Mouse (Mus musculus): Measurements from ENCODE around the gene Ttc39b. TPM values are rescaled to one million over a fixed set of nuclear protein-coding genes. Genes with fewer than 3 reads are reported as not detected.

The Ttc39b gene
- total RNA-seq, 2 experiments from 2014 or later: 34.6 to 37.0 TPM

- DNase-seq (ENCODE audit: low spot score in 2 of 2): no peak
- TF ChIP-seq CTCF (conservative IDR thresholded peaks at IDR 0.05): no peak
Observed at GRCm38 (mm10) chr4:83228664-83229283, 95.3 kb downstream of the Ttc39b start.

GRCm38 (mm10) chr4:83228073-83228472 is 96.0 kb downstream of the Ttc39b start:
- TF ChIP-seq CTCF (conservative IDR thresholded peaks at IDR 0.05): no peak
- Histone ChIP-seq H3K27ac (no peak overlapping the region), H3K4me3 (no peak overlapping the region)
- no peak for DNase-seq (ENCODE audit: low spot score in 2 of 2)

More at GRCm38 (mm10) chr4:83228664-83229283, 95.3 kb downstream of the Ttc39b start:
- no peak overlapping the region for H3K4me3 ChIP-seq
- no peak overlapping the region for H3K27ac ChIP-seq

DNA sequence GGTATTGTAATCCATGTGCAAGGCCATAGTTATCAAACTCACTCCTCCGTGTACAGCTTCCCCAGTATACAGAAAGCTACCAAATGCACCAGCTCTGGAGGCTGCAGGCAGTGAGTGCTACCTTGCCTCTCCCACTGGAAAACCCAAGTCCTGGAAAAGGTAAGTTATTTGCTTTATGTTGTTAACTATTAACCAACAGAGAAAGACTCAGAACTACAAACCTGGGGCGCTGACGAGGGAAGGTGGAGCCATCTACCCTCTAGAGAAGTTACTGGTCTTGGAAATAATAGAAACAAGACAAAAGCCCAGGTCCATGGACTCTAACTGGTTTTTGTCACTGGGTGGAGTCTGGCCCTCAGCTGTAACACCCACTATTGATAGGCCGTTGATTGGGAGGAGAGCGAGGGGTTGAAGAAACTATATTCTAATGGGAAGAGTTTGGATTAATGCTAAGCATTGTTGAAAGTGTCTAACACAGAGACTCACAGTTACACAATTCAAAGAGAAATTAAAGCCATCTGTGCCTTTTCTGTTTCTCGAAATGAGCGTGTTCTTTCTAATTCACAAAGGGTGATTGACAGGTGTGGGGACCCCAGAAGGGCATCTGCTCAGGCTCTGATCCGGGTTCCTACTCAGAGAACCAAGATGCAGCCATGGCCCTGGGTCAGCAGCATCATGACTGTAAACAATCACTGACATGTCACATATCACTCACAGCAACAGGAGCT is 98.3 kb downstream of the Ttc39b start:
- no peak overlapping the region for H3K4me3 ChIP-seq
- no peak for TF ChIP-seq CTCF (conservative IDR thresholded peaks at IDR 0.05)
- H3K27ac ChIP-seq: no peak overlapping the region
- no peak for DNase-seq (ENCODE audit: low spot score in 2 of 2)

- Histone ChIP-seq H3K4me3 (no peak overlapping the region), H3K27ac (no peak overlapping the region)
- DNase-seq (ENCODE audit: low spot score in 2 of 2): no peak
- peak; percentile 76 for TF ChIP-seq CTCF (conservative IDR thresholded peaks at IDR 0.05)
Observed at GRCm38 (mm10) chr4:83224242-83224641, 99.8 kb downstream of the Ttc39b start.

- TF ChIP-seq CTCF (conservative IDR thresholded peaks at IDR 0.05): no peak
- DNase-seq (ENCODE audit: low spot score in 2 of 2): no peak
- no peak overlapping the region for H3K27ac ChIP-seq
- no peak overlapping the region for H3K4me3 ChIP-seq
Observed at GRCm38 (mm10) chr4:83223197-83223596, 100.9 kb downstream of the Ttc39b start.

- no peak for TF ChIP-seq CTCF (conservative IDR thresholded peaks at IDR 0.05)
- Histone ChIP-seq H3K27ac (no peak overlapping the region), H3K4me3 (no peak overlapping the region)
- DNase-seq (ENCODE audit: low spot score in 2 of 2): no peak
Observed at GRCm38 (mm10) chr4:83220761-83221557, 103.1 kb downstream of the Ttc39b start.

GRCm38 (mm10) chr4:83219253-83219652 is 104.8 kb downstream of the Ttc39b start:
- Histone ChIP-seq H3K4me3 (no peak overlapping the region), H3K27ac (no peak overlapping the region)
- DNase-seq (ENCODE audit: low spot score in 2 of 2): no peak
- no peak for TF ChIP-seq CTCF (conservative IDR thresholded peaks at IDR 0.05)

GRCm38 (mm10) chr4:83217128-83217527 is 106.9 kb downstream of the Ttc39b start:
- no peak for TF ChIP-seq CTCF (conservative IDR thresholded peaks at IDR 0.05)
- no peak overlapping the region for H3K27ac ChIP-seq
- H3K4me3 ChIP-seq: no peak overlapping the region
- no peak for DNase-seq (ENCODE audit: low spot score in 2 of 2)

DNA sequence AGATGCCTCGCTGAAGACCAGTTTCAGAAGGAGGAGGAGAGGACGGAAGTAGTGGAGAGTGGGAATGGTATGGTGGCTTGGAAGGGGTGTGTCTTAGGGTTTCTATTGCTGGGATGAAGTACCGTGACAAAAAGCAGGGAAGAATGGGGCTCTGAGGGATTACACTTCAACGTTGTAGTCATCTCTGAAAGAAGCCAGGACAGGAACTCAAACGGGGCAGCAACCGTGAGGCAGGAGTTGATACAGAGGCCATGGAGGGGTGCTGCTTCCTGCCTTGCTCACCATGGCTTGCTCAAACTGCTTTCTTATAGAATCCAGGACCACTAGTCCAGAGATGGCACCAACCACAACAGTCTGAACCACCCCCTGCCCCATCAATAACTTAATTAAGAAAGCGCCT is 107.7 kb downstream of the Ttc39b start:
- TF ChIP-seq CTCF (conservative IDR thresholded peaks at IDR 0.05): no peak
- Histone ChIP-seq H3K27ac (no peak overlapping the region), H3K4me3 (no peak overlapping the region)
- no peak for DNase-seq (ENCODE audit: low spot score in 2 of 2)

DNA sequence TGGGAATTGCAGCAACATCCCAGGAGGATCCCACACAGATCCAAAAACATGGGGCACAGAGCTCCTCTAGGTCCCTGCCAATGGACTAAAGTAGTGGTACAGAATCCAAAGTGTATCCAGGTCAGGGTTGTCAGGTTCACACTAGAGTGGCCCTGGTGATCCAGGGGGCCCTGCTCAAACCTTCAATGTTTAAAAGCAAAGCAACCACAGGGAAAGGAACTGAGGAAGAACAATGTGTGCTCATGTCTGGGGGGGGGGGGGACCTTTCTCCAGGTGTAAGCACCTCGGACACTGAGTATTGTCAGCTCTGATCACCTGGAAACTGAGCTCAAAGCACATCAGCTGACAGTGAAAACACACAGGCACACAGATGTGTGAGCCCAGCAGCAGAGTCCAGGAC is 108.3 kb downstream of the Ttc39b start:
- H3K27ac ChIP-seq: no peak overlapping the region
- no peak for DNase-seq (ENCODE audit: low spot score in 2 of 2)
- H3K4me3 ChIP-seq: no peak overlapping the region
- no peak for TF ChIP-seq CTCF (conservative IDR thresholded peaks at IDR 0.05)

GRCm38 (mm10) chr4:83214822-83215558 is 109.1 kb downstream of the Ttc39b start:
- no peak overlapping the region for H3K4me3 ChIP-seq
- DNase-seq (ENCODE audit: low spot score in 2 of 2): peak in 1 of 2 experiments; percentile 37
- H3K27ac ChIP-seq: 0 out of 2 replicates have a peak overlapping the region, but pooled peaks have one; percentile 23
- TF ChIP-seq CTCF (conservative IDR thresholded peaks at IDR 0.05): no peak

GRCm38 (mm10) chr4:83213752-83214151 is 110.3 kb downstream of the Ttc39b start:
- no peak overlapping the region for H3K27ac ChIP-seq
- TF ChIP-seq CTCF (conservative IDR thresholded peaks at IDR 0.05): no peak
- DNase-seq (ENCODE audit: low spot score in 2 of 2): no peak
- H3K4me3 ChIP-seq: no peak overlapping the region

All from layer of hippocampus, adult 2 months (tissue).